Mouse (Mus musculus): ENCODE measurements around the gene Epha8. TPM values are rescaled to one million over a fixed set of nuclear protein-coding genes. Genes with fewer than 3 reads are reported as not detected.
A peak's percentile ranks its signal among the peaks of the same experiment; 100 is the strongest.

The Epha8 gene
- polyA plus RNA-seq, 1 experiment from 2014 or later = 16.5 TPM

- H3K9ac ChIP-seq = no peak overlapping the region
- no peak for ATAC-seq (ENCODE audit: low FRiP score, low read depth)
- H3K4me2 ChIP-seq = no peak overlapping the region
- no peak overlapping the region for H3K4me3 ChIP-seq
- H3K4me1 ChIP-seq (replicated peaks) = peaks cover 46% of the 10 kb centered on the region
- no peaks in the 10 kb centered on the region for H3K9me3 ChIP-seq
- 29% methylated on average over 16 of the region's 16 CpGs for WGBS
- H3K27me3 ChIP-seq = peaks cover 2% of the 10 kb centered on the region; the same call in 1 of the 2 replicates
- no peaks in the 10 kb centered on the region for H3K36me3 ChIP-seq
- H3K27ac ChIP-seq (replicated peaks) = no peak overlapping the region
Measured at GRCm38 (mm10) chr4:136969503-136970276, 13.1 kb upstream of the Epha8 start.

- no peak for ATAC-seq (ENCODE audit: low FRiP score, low read depth)
- Histone ChIP-seq H3K36me3 (no peaks in the 10 kb centered on the region), H3K9ac (no peak overlapping the region), H3K27ac (replicated peaks) (no peak overlapping the region), H3K9me3 (no peaks in the 10 kb centered on the region), H3K27me3 (peaks cover 2% of the 10 kb centered on the region; the same call in 1 of the 2 replicates), H3K4me2 (no peak overlapping the region), H3K4me3 (no peak overlapping the region), H3K4me1 (replicated peaks) (peaks cover 49% of the 10 kb centered on the region)
- 53% methylated on average over 8 of the region's 8 CpGs for whole genome bisulfite sequencing
Measured at GRCm38 (mm10) chr4:136969096-136969495, 12.5 kb upstream of the Epha8 start.

- H3K27ac ChIP-seq (replicated peaks) = no peak overlapping the region
- no peak overlapping the region for H3K9ac ChIP-seq
- H3K4me1 ChIP-seq (replicated peaks) = peaks cover 58% of the 10 kb centered on the region
- no peak for ATAC-seq (ENCODE audit: low FRiP score, low read depth)
- no peaks in the 10 kb centered on the region for H3K36me3 ChIP-seq
- no peaks in the 10 kb centered on the region for H3K9me3 ChIP-seq
- WGBS = 10% methylated on average over 9 of the region's 9 CpGs
- H3K4me3 ChIP-seq = no peak overlapping the region
- H3K27me3 ChIP-seq = peaks cover 2% of the 10 kb centered on the region; the same call in 1 of the 2 replicates
- no peak overlapping the region for H3K4me2 ChIP-seq
Measured at GRCm38 (mm10) chr4:136967511-136967910, 10.9 kb upstream of the Epha8 start.

DNA sequence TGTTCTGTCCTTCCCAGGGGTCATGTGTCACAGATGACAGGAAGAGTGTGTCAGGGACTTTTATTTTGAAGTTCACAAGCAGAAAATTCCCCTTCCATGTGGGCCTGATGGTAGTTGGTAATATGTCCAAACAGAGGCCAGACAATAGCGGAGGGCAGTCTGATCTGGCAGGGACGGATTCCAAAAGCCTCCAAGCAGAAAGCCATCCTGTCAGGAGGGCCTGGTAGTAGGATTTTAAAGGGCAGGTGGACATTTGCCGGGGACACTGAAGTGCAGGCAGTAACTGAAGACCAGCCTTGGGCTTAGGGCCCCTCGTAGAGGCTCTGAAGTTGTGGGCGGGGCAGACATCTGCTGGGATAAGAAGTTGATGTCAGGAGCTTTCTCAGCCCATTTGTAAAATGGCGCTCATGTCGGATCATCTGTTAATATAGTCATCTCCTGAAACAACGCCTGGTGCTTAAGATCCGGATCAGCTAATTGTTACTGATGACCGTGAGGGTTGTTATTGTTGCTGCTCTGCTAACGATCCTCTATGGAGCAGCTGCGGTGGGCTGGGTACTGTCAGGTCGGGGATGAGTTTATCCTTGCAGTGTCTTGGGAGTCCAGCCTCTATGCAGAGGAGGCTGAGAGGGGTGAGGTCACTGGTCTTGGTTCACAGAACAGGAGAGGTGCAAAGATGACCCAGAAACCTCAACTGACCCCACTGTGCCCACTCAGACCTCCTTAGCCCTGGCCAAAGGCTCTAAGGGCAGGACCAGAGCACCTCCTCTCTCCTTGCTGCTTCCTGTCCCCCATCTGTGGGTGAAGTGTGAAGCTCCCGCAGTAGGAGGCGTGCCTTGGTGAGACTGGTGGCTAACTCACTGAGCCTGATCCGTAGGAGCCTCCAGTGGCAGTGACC lies 10.1 kb upstream of the Epha8 start:
- H3K4me1 ChIP-seq (replicated peaks) = peaks cover 64% of the 10 kb centered on the region
- WGBS = 27% methylated on average over 16 of the region's 16 CpGs
- no peak overlapping the region for H3K27ac ChIP-seq (replicated peaks)
- ATAC-seq (ENCODE audit: low FRiP score, low read depth) = no peak
- no peak overlapping the region for H3K4me3 ChIP-seq
- H3K4me2 ChIP-seq = no peak overlapping the region
- H3K36me3 ChIP-seq = no peaks in the 10 kb centered on the region
- H3K9ac ChIP-seq = no peak overlapping the region
- H3K9me3 ChIP-seq = no peaks in the 10 kb centered on the region
- H3K27me3 ChIP-seq = peaks cover 2% of the 10 kb centered on the region; the same call in 1 of the 2 replicates

DNA sequence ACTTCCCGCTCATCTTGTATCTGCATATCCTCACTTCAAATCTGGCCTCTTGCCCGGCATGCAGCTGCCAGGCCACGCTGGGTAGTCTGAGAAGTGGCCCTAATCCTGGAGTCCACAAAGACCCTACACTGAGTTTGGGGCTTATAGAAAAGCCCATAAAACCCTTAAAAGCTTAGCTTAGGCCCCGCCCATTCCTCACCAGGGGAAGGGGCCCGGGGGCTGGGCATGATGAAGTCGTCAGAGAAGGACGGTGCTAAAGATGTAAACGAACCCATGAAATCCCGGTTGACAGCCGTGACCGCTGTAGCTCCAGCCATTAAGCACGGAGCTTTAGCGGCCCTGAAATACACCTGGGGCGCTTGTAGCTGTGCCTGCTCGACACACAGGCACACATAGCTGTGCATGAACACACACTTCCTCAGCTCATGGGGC lies 8.4 kb upstream of the Epha8 start:
- Histone ChIP-seq H3K9me3 (no peaks in the 10 kb centered on the region), H3K9ac (no peak overlapping the region), H3K4me3 (no peak overlapping the region), H3K27me3 (peaks cover 2% of the 10 kb centered on the region; the same call in 1 of the 2 replicates), H3K4me1 (replicated peaks) (peaks cover 57% of the 10 kb centered on the region), H3K36me3 (no peaks in the 10 kb centered on the region), H3K4me2 (no peak overlapping the region), H3K27ac (replicated peaks) (no peak overlapping the region)
- WGBS = 20% methylated on average over 15 of the region's 15 CpGs
- ATAC-seq (ENCODE audit: low FRiP score, low read depth) = no peak

DNA sequence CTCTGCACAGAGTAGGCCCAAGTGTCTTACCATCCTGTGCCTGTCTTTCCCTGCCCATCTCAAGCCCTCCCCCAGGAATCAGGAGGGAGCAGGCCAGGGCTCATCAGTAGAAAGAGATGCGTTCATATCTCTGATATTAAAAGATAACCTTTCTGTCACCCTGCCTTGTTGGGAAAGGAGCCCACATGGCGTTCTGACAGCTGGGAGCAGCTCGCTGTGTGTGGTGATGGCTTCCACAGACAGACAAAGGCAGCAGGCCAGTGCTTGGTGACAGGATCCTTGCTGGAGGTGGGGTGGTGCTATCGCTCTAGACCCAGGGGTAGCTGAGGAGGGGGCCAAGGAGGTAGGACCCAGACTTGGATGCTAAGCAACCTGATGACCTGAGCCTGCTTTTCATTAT lies 5.8 kb upstream of the Epha8 start:
- H3K27ac ChIP-seq (replicated peaks) = no peak overlapping the region
- H3K4me2 ChIP-seq = no peak overlapping the region
- ATAC-seq (ENCODE audit: low FRiP score, low read depth) = no peak
- H3K36me3 ChIP-seq = no peaks in the 10 kb centered on the region
- peaks cover 18% of the 10 kb centered on the region for H3K27me3 ChIP-seq
- WGBS = 46% methylated on average over 4 of the region's 4 CpGs
- no peak overlapping the region for H3K9ac ChIP-seq
- peaks cover 47% of the 10 kb centered on the region for H3K4me1 ChIP-seq (replicated peaks)
- H3K9me3 ChIP-seq = no peaks in the 10 kb centered on the region
- H3K4me3 ChIP-seq = no peak overlapping the region

DNA sequence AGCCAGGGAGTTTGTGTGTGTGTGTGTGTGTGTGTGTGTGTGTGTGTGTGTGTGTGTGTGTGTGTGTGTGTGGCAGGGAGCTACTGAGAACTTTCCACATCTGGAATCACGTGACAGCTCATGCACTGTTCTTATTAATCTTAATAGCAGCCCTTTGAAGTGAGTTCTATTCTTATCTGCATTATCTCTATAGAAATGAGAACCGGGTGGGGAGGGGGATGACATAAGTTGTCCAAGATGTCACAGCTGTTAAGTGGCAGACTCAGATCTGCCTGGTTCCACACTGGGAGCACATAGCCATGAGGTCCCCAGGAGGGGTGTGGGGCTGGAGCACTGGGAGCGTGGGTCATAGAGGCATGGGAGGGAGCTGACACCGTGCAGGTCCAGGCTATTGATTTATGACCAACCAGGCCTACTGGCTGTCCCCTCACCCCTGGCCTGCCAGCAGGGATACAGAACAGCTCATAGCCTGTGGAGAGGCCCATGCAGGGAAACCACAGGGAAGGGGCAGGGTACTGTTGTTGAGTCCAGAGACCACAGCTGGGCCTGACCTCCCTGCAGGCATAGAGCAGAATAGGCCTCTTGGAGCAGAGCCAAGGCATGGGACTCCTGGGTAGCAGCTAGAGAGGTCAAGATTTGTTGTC lies 5.1 kb upstream of the Epha8 start:
- Histone ChIP-seq H3K4me2 (no peak overlapping the region), H3K27me3 (peaks cover 25% of the 10 kb centered on the region), H3K4me1 (replicated peaks) (peaks cover 48% of the 10 kb centered on the region), H3K4me3 (no peak overlapping the region), H3K9me3 (no peaks in the 10 kb centered on the region), H3K9ac (no peak overlapping the region), H3K36me3 (no peaks in the 10 kb centered on the region), H3K27ac (replicated peaks) (no peak overlapping the region)
- WGBS = 18% methylated on average over 4 of the region's 4 CpGs
- ATAC-seq (ENCODE audit: low FRiP score, low read depth) = no peak

- 55% methylated on average over 9 of the region's 9 CpGs for WGBS
- Histone ChIP-seq H3K4me2 (no peak overlapping the region), H3K4me1 (replicated peaks) (peaks cover 47% of the 10 kb centered on the region)
Measured at GRCm38 (mm10) chr4:136960581-136960980, 4.0 kb upstream of the Epha8 start.

GRCm38 (mm10) chr4:136960068-136960467 lies 3.5 kb upstream of the Epha8 start:
- Histone ChIP-seq H3K4me2 (no peak overlapping the region), H3K36me3 (no peaks in the 10 kb centered on the region), H3K27ac (replicated peaks) (no peak overlapping the region), H3K4me3 (no peak overlapping the region), H3K27me3 (peaks cover 37% of the 10 kb centered on the region), H3K9ac (no peak overlapping the region), H3K9me3 (no peaks in the 10 kb centered on the region), H3K4me1 (replicated peaks) (peaks cover 46% of the 10 kb centered on the region)
- 55% methylated on average over 3 of the region's 3 CpGs for WGBS
- no peak for ATAC-seq (ENCODE audit: low FRiP score, low read depth)

More at GRCm38 (mm10) chr4:136960581-136960980, 4.0 kb upstream of the Epha8 start:
- Histone ChIP-seq H3K27me3 (peaks cover 34% of the 10 kb centered on the region), H3K36me3 (no peaks in the 10 kb centered on the region), H3K9me3 (no peaks in the 10 kb centered on the region), H3K4me3 (no peak overlapping the region), H3K9ac (no peak overlapping the region), H3K27ac (replicated peaks) (no peak overlapping the region)
- ATAC-seq (ENCODE audit: low FRiP score, low read depth) = no peak

- 56% methylated on average over 6 of the region's 6 CpGs for whole genome bisulfite sequencing
- Histone ChIP-seq H3K4me3 (no peak overlapping the region), H3K4me2 (peak overlapping the region; percentile 98), H3K27ac (replicated peaks) (no peak overlapping the region), H3K36me3 (no peaks in the 10 kb centered on the region), H3K4me1 (replicated peaks) (peaks cover 38% of the 10 kb centered on the region), H3K9me3 (no peaks in the 10 kb centered on the region), H3K27me3 (peaks cover 40% of the 10 kb centered on the region), H3K9ac (no peak overlapping the region)
- ATAC-seq (ENCODE audit: low FRiP score, low read depth) = no peak
Measured at GRCm38 (mm10) chr4:136954562-136954961, 2.1 kb downstream of the Epha8 start.

GRCm38 (mm10) chr4:136949266-136949989 lies 7.2 kb downstream of the Epha8 start:
- no peaks in the 10 kb centered on the region for H3K36me3 ChIP-seq
- no peak overlapping the region for H3K9ac ChIP-seq
- no peak overlapping the region for H3K4me3 ChIP-seq
- H3K4me2 ChIP-seq = no peak overlapping the region
- H3K4me1 ChIP-seq (replicated peaks) = peaks cover 38% of the 10 kb centered on the region
- H3K27ac ChIP-seq (replicated peaks) = no peak overlapping the region
- peaks cover 2% of the 10 kb centered on the region; the same call in 1 of the 2 replicates for H3K27me3 ChIP-seq
- H3K9me3 ChIP-seq = no peaks in the 10 kb centered on the region
- ATAC-seq (ENCODE audit: low FRiP score, low read depth) = no peak
- WGBS = 30% methylated on average over 10 of the region's 10 CpGs

All from hindbrain, embryonic 15.5 days (tissue).